Comparison of ENCODE assay signal across 8 mouse cellular contexts in the genomic region with DNA sequence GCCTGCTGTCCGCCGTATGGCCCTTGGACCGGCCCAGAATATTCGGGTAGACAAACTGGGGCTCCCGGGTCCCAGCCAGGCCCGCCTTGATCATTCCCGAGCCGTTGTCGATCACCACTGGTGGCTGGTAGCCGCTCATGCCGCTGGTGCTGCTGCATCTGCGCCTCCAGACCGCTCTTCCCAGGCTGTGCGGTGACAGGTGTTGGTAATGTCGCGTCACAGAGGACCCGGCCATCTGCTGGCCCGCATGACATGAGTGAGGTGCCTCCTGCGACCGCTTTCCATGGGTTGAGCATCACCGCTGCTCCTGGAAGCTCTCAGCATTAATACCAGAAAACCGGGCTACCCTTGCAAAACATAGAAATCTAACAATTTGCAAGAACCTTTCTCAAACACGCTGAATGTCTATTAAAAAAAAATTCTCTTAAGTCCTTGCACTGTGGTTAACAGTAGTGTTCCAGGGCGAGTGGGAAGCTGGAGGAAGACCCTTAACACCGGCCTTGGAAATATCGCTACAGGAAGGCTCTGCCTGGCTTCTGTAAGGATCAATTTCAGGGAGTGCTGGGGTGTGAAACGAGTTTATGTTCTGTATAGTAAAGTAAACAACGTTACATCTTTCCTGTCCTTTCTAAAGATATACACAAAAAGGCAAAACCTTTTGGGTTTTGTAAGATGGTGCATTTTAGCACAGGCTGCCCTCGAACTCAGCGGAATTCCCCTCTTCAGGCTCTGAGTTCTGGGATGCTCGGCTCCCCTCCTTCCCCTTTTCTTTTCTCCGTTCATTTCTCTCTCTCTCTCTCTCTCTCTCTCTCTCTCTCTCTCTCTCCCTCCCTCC. TPM values are rescaled to one million over a fixed set of nuclear protein-coding genes. Genes with fewer than 3 reads are reported as not detected.
DNase-seq lines count a peak whose midpoint lies in the region; ATAC-seq and TF ChIP-seq lines count a peak whose summit lies in the region.

Gene Actrt3 (minus strand): TSS at position 229 of the 835 bp plus-strand sequence.

- peaks cover 5% of the 10 kb centered on the region; the same call in 1 of the 2 replicates for H3K36me3 ChIP-seq in forebrain, embryonic 15.5 days
- 0 out of 2 replicates have a peak, but pooled peaks cover 5% of the 10 kb centered on the region for H3K36me3 ChIP-seq in hindbrain, postnatal 0 days (ENCODE audit: insufficient read depth, low read length)
- peaks cover 7% of the 10 kb centered on the region for H3K36me3 ChIP-seq in limb, embryonic 15.5 days

- peak within 1 kb of the TSS; percentile 90 for H3K4me3 ChIP-seq in forebrain, embryonic 15.5 days
- peak within 1 kb of the TSS; percentile 86 for H3K4me3 ChIP-seq in hindbrain, postnatal 0 days (ENCODE audit: low read length)
- peak within 1 kb of the TSS; percentile 73 for H3K4me3 ChIP-seq in limb, embryonic 15.5 days

- peak within 1 kb of the TSS; percentile 78 for H3K27ac ChIP-seq in forebrain, embryonic 15.5 days (replicated peaks)
- H3K27ac ChIP-seq in hindbrain, postnatal 0 days, result peak within 1 kb of the TSS; percentile 66
- H3K27ac ChIP-seq in limb, embryonic 15.5 days, result peak within 1 kb of the TSS; percentile 79

- peaks cover 32% of the 10 kb centered on the region for H3K4me1 ChIP-seq in forebrain, embryonic 15.5 days
- H3K4me1 ChIP-seq in hindbrain, postnatal 0 days (ENCODE audit: insufficient read depth, low read length), result no peaks in the 10 kb centered on the region
- peaks cover 20% of the 10 kb centered on the region for H3K4me1 ChIP-seq in limb, embryonic 15.5 days

- ATAC-seq in forebrain, embryonic 15.5 days (replicated peaks), result no peak
- ATAC-seq in hindbrain, postnatal 0 days, result no peak
- no peak for ATAC-seq in limb, embryonic 15.5 days (ENCODE audit: insufficient number of reproducible peaks, low FRiP score, low TSS enrichment, low read depth)

- no peaks in the 10 kb centered on the region for H3K9me3 ChIP-seq in forebrain, embryonic 15.5 days
- no peaks in the 10 kb centered on the region for H3K9me3 ChIP-seq in hindbrain, postnatal 0 days (ENCODE audit: low read length)
- no peaks in the 10 kb centered on the region for H3K9me3 ChIP-seq in limb, embryonic 15.5 days

- DNase-seq in kidney, adult 18-20 months, result peak; percentile 42
- DNase-seq in kidney, adult 8-10 months, result no peak
- DNase-seq in cerebellum, adult 11 months, result peak; percentile 74
- peak; percentile 68 for DNase-seq in hindbrain, postnatal 0 days (ENCODE audit: low spot score)
- peak; percentile 54 for DNase-seq in naive thymus-derived CD4-positive, alpha-beta T cell, adult 2 months (ENCODE audit: low read depth)
- peak; percentile 62 for DNase-seq in thymus, postnatal 14 days

- 2% methylated on average over 32 of the region's 32 CpGs for WGBS in forebrain, embryonic 15.5 days
- 1% methylated on average over 32 of the region's 32 CpGs for WGBS in hindbrain, postnatal 0 days
- 2% methylated on average over 32 of the region's 32 CpGs for WGBS in limb, embryonic 15.5 days

- no peak for TF ChIP-seq CTCF in hindbrain, postnatal 0 days (IDR thresholded peaks at IDR 0.05; ENCODE audit: low read depth)

- peak within 1 kb of the TSS; percentile 75 for H3K4me2 ChIP-seq in forebrain, embryonic 15.5 days (replicated peaks)
- H3K4me2 ChIP-seq in hindbrain, postnatal 0 days (ENCODE audit: low read depth, low read length), result peak within 1 kb of the TSS; percentile 54
- peak within 1 kb of the TSS; percentile 82 for H3K4me2 ChIP-seq in limb, embryonic 15.5 days

- no peaks in the 10 kb centered on the region for H3K27me3 ChIP-seq in forebrain, embryonic 15.5 days
- H3K27me3 ChIP-seq in hindbrain, postnatal 0 days (ENCODE audit: insufficient read depth, low read length), result no peaks in the 10 kb centered on the region
- H3K27me3 ChIP-seq in limb, embryonic 15.5 days, result 0 out of 2 replicates have a peak, but pooled peaks cover 4% of the 10 kb centered on the region

- peak within 1 kb of the TSS; percentile 59 for H3K9ac ChIP-seq in forebrain, embryonic 15.5 days (replicated peaks)
- peak within 1 kb of the TSS; percentile 55 for H3K9ac ChIP-seq in hindbrain, postnatal 0 days (replicated peaks; ENCODE audit: low read length)
- H3K9ac ChIP-seq in limb, embryonic 15.5 days, result peak within 1 kb of the TSS; percentile 29

RNA-seq across cellular contexts. Expression of gene Actrt3, which starts in this region (rescaled TPM):
- polyA plus RNA-seq in forebrain, embryonic 15.5 days (2015; fragmentation: Nextera tagmentation; extraction: Ambion mirVana), result 0.11 and 0.22 TPM in 2 replicates
- 0.18 and 0.42 TPM in 2 replicates for total RNA-seq in hindbrain, postnatal 0 days (2014; rRNA removed)
- polyA plus RNA-seq in hindbrain, postnatal 0 days (2015; fragmentation: Nextera tagmentation; extraction: Ambion mirVana), result 0.56 and 0.89 TPM in 2 replicates
- polyA plus RNA-seq in limb, embryonic 15.5 days (2015; fragmentation: Nextera tagmentation; extraction: Ambion mirVana), result not detected in 2 replicates

Comparison
In these comparisons a context has a peak if more than half of its experiments do, and no peak if none do; other contexts are left out.
1. DNase-seq: peak in kidney, adult 18-20 months (single experiment), cerebellum, adult 11 months (single experiment), naive thymus-derived CD4-positive, alpha-beta T cell, adult 2 months (single experiment) and thymus, postnatal 14 days (single experiment); none in kidney, adult 8-10 months (0 of 2).
2. Peak in DNase-seq, H3K4me3 ChIP-seq, H3K27ac ChIP-seq, H3K9ac ChIP-seq and H3K4me2 ChIP-seq in hindbrain, postnatal 0 days; RNA of the gene not detected or under 1 TPM.
3. Peak in every context shown above with its lines, with median percentiles within 50 percentile points of each other: H3K27ac ChIP-seq, H3K4me2 ChIP-seq, H3K4me3 ChIP-seq and H3K9ac ChIP-seq.